Mouse (Mus musculus): ENCODE data around the gene Jchain. TPM values are rescaled to one million over a fixed set of nuclear protein-coding genes. Genes with fewer than 3 reads are reported as not detected.

Gene Jchain
- total RNA-seq, 2 experiments from 2014 or later, result 0.30 TPM

- DNase-seq, result no peak
These were observed 3.2 kb upstream of the Jchain start for GRCm38 (mm10) chr5:88530908-88531307.

DNA sequence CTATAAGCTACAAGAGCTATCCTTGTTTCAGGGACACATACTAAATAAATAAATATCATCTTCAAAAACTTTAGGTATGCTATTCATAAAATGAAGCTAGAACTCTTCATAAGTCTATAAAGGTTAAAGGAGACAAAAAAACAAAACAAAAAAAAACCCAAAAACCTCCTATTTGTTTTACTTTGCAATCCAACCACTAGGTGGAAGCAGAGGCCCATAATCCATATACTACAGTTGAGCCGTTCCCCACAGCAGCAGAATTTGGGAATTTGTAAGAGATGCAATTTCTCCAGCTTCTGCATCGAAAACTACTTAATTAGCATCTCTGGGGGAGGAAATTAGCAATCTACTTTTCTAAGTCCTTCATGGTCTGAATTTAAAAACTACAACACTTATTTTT, 8.5 kb downstream of the Jchain start:
- peak in 1 of 2 experiments; percentile 45 for DNase-seq

GRCm38 (mm10) chr5:88508990-88509389, 18.7 kb downstream of the Jchain start:
- DNase-seq, result no peak

DNA sequence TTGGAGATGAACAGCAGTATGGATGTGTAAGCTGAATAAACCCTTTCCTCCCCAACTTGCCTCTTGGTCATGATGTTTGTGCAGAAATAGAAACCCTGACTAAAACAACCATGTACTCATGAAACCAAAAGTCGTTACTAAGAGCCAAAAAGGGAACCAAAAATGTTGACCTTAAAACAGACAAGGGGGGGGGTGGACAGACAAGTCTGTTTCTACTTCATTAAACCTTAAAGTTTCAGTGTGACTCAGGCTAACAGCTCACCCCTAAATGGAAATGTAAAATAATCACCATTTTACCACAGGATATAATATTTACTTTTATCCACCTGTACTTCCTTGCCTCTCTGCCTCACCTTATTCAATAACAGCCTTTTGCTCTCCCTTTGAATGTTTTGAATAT, 19.1 kb downstream of the Jchain start:
- no peak for DNase-seq

DNA sequence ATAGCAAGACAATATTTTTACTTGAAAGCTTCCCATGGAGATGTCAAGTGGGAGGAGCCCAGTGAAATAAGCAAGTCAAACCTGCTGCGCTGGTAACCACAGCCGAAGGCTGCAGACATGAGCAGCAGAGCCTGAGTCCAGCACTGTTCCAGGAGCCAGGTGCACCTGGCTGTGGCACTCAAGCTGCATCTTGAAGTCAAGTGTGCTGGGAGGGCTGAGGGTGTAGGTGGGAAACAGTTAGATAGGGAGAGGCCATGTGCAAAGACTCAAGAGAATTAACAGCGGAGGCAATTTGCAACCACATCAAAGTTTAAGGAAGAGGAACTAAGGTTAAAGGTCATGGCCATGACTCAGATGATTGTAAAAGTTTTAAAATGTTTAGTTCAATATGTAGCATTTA, 27.9 kb downstream of the Jchain start:
- DNase-seq, result no peak

- DNase-seq, result no peak
These were observed 36.6 kb downstream of the Jchain start for GRCm38 (mm10) chr5:88491111-88491510.

- no peak for DNase-seq
These were observed 38.7 kb downstream of the Jchain start for GRCm38 (mm10) chr5:88489004-88489403.

DNA sequence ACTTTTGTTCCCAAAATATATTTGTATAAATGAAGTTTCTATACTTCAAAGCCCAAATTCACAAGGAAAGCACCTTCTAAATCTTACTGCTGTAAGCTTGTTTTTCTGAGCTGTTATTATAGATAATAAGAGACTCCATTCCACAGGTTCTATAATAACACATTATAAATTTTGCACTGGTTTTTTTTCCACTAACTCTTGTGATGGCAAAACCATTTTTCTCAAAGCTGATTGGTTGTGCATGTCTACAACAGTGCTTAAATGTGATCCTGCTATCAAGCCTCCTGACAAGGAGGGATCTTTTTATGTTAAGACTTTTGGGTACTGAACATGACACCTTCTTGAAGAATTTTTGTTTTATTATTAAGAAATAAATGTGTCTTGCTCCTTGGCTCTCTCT, 40.0 kb downstream of the Jchain start, which contains the start of gene Enam:
Gene Enam, plus strand, starts transcription at position 301 of the 400 bp plus-strand sequence.
- no peak for DNase-seq

Other genes starting within 250 kb of the Jchain start
- gene Prol1, start 210.6 kb downstream of the Jchain start, total RNA-seq (2021), result not detected
- not detected for gene Amtn, start 151.8 kb downstream of the Jchain start, total RNA-seq (2021)
- not detected for gene Ambn, start 71.9 kb downstream of the Jchain start, total RNA-seq (2021)
- gene Enam, start 39.9 kb downstream of the Jchain start, total RNA-seq (2021), result not detected
- gene Utp3, start 26.6 kb upstream of the Jchain start, total RNA-seq (2021), result 10 to 100 TPM; 32.5 to 34.2 TPM
- 10 to 100 TPM; 22.2 to 30.7 TPM for gene Rufy3, start 37.1 kb upstream of the Jchain start, total RNA-seq (2021)
- gene Grsf1, start 148.3 kb upstream of the Jchain start, total RNA-seq (2021), result 100 to 1,000 TPM; 120 to 151 TPM
- 10 to 100 TPM; 36.9 to 46.7 TPM for gene Mob1b, start 193.0 kb upstream of the Jchain start, total RNA-seq (2021)
- gene Dck, start 237.1 kb upstream of the Jchain start, total RNA-seq (2021), result 1 to 10 TPM; 3.6 to 5.1 TPM